Mouse (Mus musculus) splenic B cell, adult 2 months (primary cell): ENCODE data around the gene Hist1h3e.
A peak's percentile ranks its signal among the peaks of the same experiment; 100 is the strongest.
"Not testable (repeated sequence)": the region's sequence is repeated elsewhere in the genome, so short reads cannot be mapped to it uniquely, and the experiment has no call there.

Experiments used
- DNase-seq: peaks from one replicate; pipeline ENCODE4 v3.0.0-alpha.2; 2011; ENCODE audit warnings: low read depth, low spot score
- H3K27me3 ChIP-seq: 2 replicates; pipeline ENCODE4 v1.6.1; 2012; ENCODE audit warnings: mild to moderate bottlenecking, low read length, moderate library complexity, mixed read lengths; ENCODE audit not compliant: control insufficient read depth, poor library complexity, insufficient read depth, severe bottlenecking
- H3K36me3 ChIP-seq: 2 replicates; pipeline ENCODE4 v1.6.1; 2012; ENCODE audit warnings: mild to moderate bottlenecking, low read length, moderate library complexity, mixed read lengths; ENCODE audit not compliant: control insufficient read depth, poor library complexity, insufficient read depth, severe bottlenecking

Hist1h3e gene

GRCm38 (mm10) chr13:23586940-23587225 is 24.7 kb upstream of the Hist1h3e start:
- no peaks in the 10 kb centered on the region for H3K27me3 ChIP-seq
- no peaks in the 10 kb centered on the region for H3K36me3 ChIP-seq
- DNase-seq = peak; percentile 7

- peak; percentile 24 for DNase-seq
These were observed 24.1 kb upstream of the Hist1h3e start for GRCm38 (mm10) chr13:23586099-23586939.

GRCm38 (mm10) chr13:23585442-23586098 is 23.4 kb upstream of the Hist1h3e start:
- H3K36me3 ChIP-seq, H3K27me3 ChIP-seq: not testable (repeated sequence)
- peak; percentile 94 for DNase-seq

More at GRCm38 (mm10) chr13:23586099-23586939, 24.1 kb upstream of the Hist1h3e start:
- Histone ChIP-seq H3K27me3 (no peaks in the 10 kb centered on the region), H3K36me3 (no peaks in the 10 kb centered on the region)

GRCm38 (mm10) chr13:23585029-23585441 is 22.9 kb upstream of the Hist1h3e start:
- Histone ChIP-seq H3K36me3 (no peaks in the 10 kb centered on the region), H3K27me3 (no peaks in the 10 kb centered on the region)
- peak; percentile 80 for DNase-seq

- no peaks in the 10 kb centered on the region for H3K27me3 ChIP-seq
- peak; percentile 10 for DNase-seq
- H3K36me3 ChIP-seq = no peaks in the 10 kb centered on the region
These were observed 22.2 kb upstream of the Hist1h3e start for GRCm38 (mm10) chr13:23584331-23584730.

GRCm38 (mm10) chr13:23583387-23584068 is 21.4 kb upstream of the Hist1h3e start:
- H3K36me3 ChIP-seq = no peaks in the 10 kb centered on the region
- DNase-seq = peak; percentile 8
- H3K27me3 ChIP-seq = no peaks in the 10 kb centered on the region

GRCm38 (mm10) chr13:23582219-23583056 is 20.3 kb upstream of the Hist1h3e start:
- H3K27me3 ChIP-seq = no peaks in the 10 kb centered on the region
- no peaks in the 10 kb centered on the region for H3K36me3 ChIP-seq
- DNase-seq = no peak

- H3K36me3 ChIP-seq = no peaks in the 10 kb centered on the region
- peak; percentile 97 for DNase-seq
- H3K27me3 ChIP-seq = no peaks in the 10 kb centered on the region
These were observed 19.4 kb upstream of the Hist1h3e start, which contains the start of gene Hist1h4d for GRCm38 (mm10) chr13:23581408-23582218. Gene Hist1h4d, plus strand, starts transcription at chr13:23581598.

GRCm38 (mm10) chr13:23577835-23578234 is 15.7 kb upstream of the Hist1h3e start:
- no peak for DNase-seq
- H3K27me3 ChIP-seq = no peaks in the 10 kb centered on the region
- no peaks in the 10 kb centered on the region for H3K36me3 ChIP-seq

GRCm38 (mm10) chr13:23576906-23577639 is 14.9 kb upstream of the Hist1h3e start:
- Histone ChIP-seq H3K36me3 (no peaks in the 10 kb centered on the region), H3K27me3 (no peaks in the 10 kb centered on the region)
- DNase-seq = no peak

GRCm38 (mm10) chr13:23576351-23576881 is 14.2 kb upstream of the Hist1h3e start:
- Histone ChIP-seq H3K36me3 (no peaks in the 10 kb centered on the region), H3K27me3 (no peaks in the 10 kb centered on the region)
- no peak for DNase-seq

- H3K27me3 ChIP-seq, H3K36me3 ChIP-seq: not testable (repeated sequence)
- DNase-seq = peak; percentile 18
These were observed 13.7 kb upstream of the Hist1h3e start for GRCm38 (mm10) chr13:23575864-23576313.

GRCm38 (mm10) chr13:23575271-23575851 is 13.2 kb upstream of the Hist1h3e start, which contains the start of gene Hist1h3d:
Gene Hist1h3d, plus strand, starts transcription at chr13:23575763.
- peak; percentile 92 for DNase-seq
- Histone ChIP-seq H3K27me3 (no peaks in the 10 kb centered on the region), H3K36me3 (no peaks in the 10 kb centered on the region)
